Mouse (Mus musculus) heart, postnatal 0 days (tissue): ENCODE results near the gene Padi3.

ENCODE experiments used
- CTCF ChIP-seq: IDR thresholded peaks from 2 replicates; pipeline ENCODE4 v1.5.1; 2016; ENCODE audit warnings: antibody characterized with exemption, control low read depth, low read depth
- EP300 ChIP-seq: IDR thresholded peaks from 2 replicates; pipeline ENCODE4 v1.6.1; 2016; ENCODE audit warnings: antibody characterized with exemption, low read depth

DNA sequence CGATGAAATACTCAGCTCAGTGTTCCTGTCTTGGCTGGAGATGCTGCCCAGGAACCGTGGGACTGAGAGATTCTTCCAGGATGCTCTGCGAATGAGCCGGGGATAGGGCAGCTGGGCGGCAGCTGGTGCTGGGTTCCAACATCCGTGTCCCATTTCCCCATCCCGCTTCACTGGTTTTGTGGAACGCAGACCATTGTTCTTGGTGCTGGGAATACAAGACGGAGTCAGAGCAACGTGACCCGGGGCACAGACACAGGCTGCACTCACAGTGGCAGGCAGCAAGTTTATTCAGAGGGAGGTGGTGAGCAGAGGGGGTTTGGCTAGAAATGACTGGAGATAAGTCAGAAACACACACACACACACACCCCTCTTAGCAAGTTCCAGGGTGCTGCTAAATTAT lies 38.9 kb upstream of the Padi3 start:
- no peak for TF ChIP-seq CTCF
- no peak for TF ChIP-seq EP300
